Mouse (Mus musculus) bone marrow macrophage, adult 2 months (primary cell): ENCODE data around the gene Chic2.

Experiments used
- CTCF ChIP-seq: IDR thresholded peaks from 2 replicates; pipeline ENCODE4 v1.5.1; 2012; ENCODE audit warnings: low read depth, mild to moderate bottlenecking, low read length, moderate library complexity
- POLR2A ChIP-seq: IDR thresholded peaks from 2 replicates; pipeline ENCODE4 v1.6.1; 2012; ENCODE audit warnings: mild to moderate bottlenecking, low read depth, low read length, borderline replicate concordance

DNA sequence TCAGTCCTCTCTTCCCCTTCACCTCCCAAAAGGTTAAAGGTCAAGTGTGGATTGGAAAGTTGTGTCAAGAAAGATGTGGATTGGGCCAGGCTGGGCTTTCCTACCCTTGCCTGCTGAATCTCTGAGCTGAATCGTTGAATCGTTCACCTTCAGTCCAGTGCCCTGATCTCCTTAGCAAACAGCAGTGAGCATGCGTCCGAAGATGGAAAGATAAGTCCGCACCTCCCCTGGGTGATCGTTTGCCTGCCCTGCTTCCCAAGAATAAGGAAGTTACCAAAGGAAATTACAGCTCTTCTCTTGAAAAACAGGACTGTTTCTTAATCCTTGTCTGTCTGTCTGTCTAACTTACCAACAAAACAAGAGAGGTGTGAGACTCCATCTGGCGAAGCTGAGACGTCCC, 96.1 kb downstream of the Chic2 start:
- TF ChIP-seq CTCF (no peak), POLR2A (no peak)
